Mouse (Mus musculus): Measurements from ENCODE around the gene Cpne2. TPM values are rescaled to one million over a fixed set of nuclear protein-coding genes. Genes with fewer than 3 reads are reported as not detected.
A peak's percentile ranks its signal among the peaks of the same experiment; 100 is the strongest.

Cpne2 gene
- 21.1 and 22.0 TPM in 2 replicates for polyA plus RNA-seq (2015; fragmentation: Nextera tagmentation; extraction: Ambion mirVana)

GRCm38 (mm10) chr8:94532873-94533671 is at the start of gene Cpne2:
TSS of gene Cpne2 (plus strand) at chr8:94532990.
- peak; percentile 76 for ATAC-seq (ENCODE audit: low read depth)

GRCm38 (mm10) chr8:94485288-94485687 is 47.5 kb upstream of the Cpne2 start:
- Histone ChIP-seq H3K27me3 (no peaks in the 10 kb centered on the region; the same call in 1 of the 2 replicates), H3K9ac (no peak overlapping the region), H3K4me3 (no peak overlapping the region), H3K36me3 (no peaks in the 10 kb centered on the region), H3K27ac (replicated peaks) (no peak overlapping the region), H3K4me2 (no peak overlapping the region), H3K4me1 (replicated peaks) (no peaks in the 10 kb centered on the region), H3K9me3 (no peaks in the 10 kb centered on the region)
- 82% methylated on average over 3 of the region's 3 CpGs for WGBS
- no peak for ATAC-seq (ENCODE audit: low read depth)

More at GRCm38 (mm10) chr8:94532873-94533671, at the start of gene Cpne2:
- Histone ChIP-seq H3K4me3 (peak within 1 kb of the TSS; percentile 61), H3K4me2 (peak within 1 kb of the TSS; percentile 84), H3K36me3 (no peaks in the 10 kb centered on the region), H3K27ac (replicated peaks) (peak within 1 kb of the TSS; percentile 65), H3K9ac (peak within 1 kb of the TSS; percentile 78), H3K9me3 (no peaks in the 10 kb centered on the region), H3K4me1 (replicated peaks) (peaks cover 53% of the 10 kb centered on the region), H3K27me3 (peaks cover 43% of the 10 kb centered on the region)
- under 1% methylated on average over 57 of the region's 81 CpGs for WGBS

GRCm38 (mm10) chr8:94485882-94486281 is 46.9 kb upstream of the Cpne2 start:
- no peaks in the 10 kb centered on the region for H3K36me3 ChIP-seq

GRCm38 (mm10) chr8:94488016-94488415 is 44.8 kb upstream of the Cpne2 start:
- H3K27me3 ChIP-seq = no peaks in the 10 kb centered on the region; the same call in 1 of the 2 replicates
- 70% methylated on average over 2 of the region's 2 CpGs for WGBS
- H3K4me2 ChIP-seq = no peak overlapping the region
- ATAC-seq (ENCODE audit: low read depth) = no peak
- no peak overlapping the region for H3K4me3 ChIP-seq
- H3K4me1 ChIP-seq (replicated peaks) = peaks cover 7% of the 10 kb centered on the region
- H3K27ac ChIP-seq (replicated peaks) = no peak overlapping the region
- no peaks in the 10 kb centered on the region for H3K36me3 ChIP-seq
- H3K9ac ChIP-seq = no peak overlapping the region
- H3K9me3 ChIP-seq = no peaks in the 10 kb centered on the region

More at GRCm38 (mm10) chr8:94485882-94486281, 46.9 kb upstream of the Cpne2 start:
- Histone ChIP-seq H3K27ac (replicated peaks) (no peak overlapping the region), H3K9ac (no peak overlapping the region), H3K9me3 (no peaks in the 10 kb centered on the region), H3K27me3 (no peaks in the 10 kb centered on the region; the same call in 1 of the 2 replicates), H3K4me1 (replicated peaks) (no peaks in the 10 kb centered on the region), H3K4me2 (no peak overlapping the region), H3K4me3 (no peak overlapping the region)
- ATAC-seq (ENCODE audit: low read depth) = no peak
- 24% methylated on average over 2 of the region's 2 CpGs for WGBS

GRCm38 (mm10) chr8:94489809-94490483 is 42.8 kb upstream of the Cpne2 start:
- H3K4me3 ChIP-seq = no peak overlapping the region
- no peak overlapping the region for H3K9ac ChIP-seq
- H3K27ac ChIP-seq (replicated peaks) = no peak overlapping the region
- H3K36me3 ChIP-seq = no peaks in the 10 kb centered on the region
- ATAC-seq (ENCODE audit: low read depth) = no peak
- H3K4me2 ChIP-seq = no peak overlapping the region
- 77% methylated on average over 4 of the region's 4 CpGs for WGBS
- no peaks in the 10 kb centered on the region for H3K9me3 ChIP-seq
- H3K4me1 ChIP-seq (replicated peaks) = peaks cover 7% of the 10 kb centered on the region
- no peaks in the 10 kb centered on the region; the same call in 1 of the 2 replicates for H3K27me3 ChIP-seq

- Histone ChIP-seq H3K27me3 (no peaks in the 10 kb centered on the region; the same call in 1 of the 2 replicates), H3K4me2 (peak overlapping the region; percentile 54), H3K9me3 (no peaks in the 10 kb centered on the region), H3K4me3 (peak overlapping the region; percentile 28), H3K4me1 (replicated peaks) (peaks cover 7% of the 10 kb centered on the region), H3K27ac (replicated peaks) (no peak overlapping the region), H3K36me3 (no peaks in the 10 kb centered on the region), H3K9ac (peak overlapping the region; percentile 53; the same call in 1 of the 2 replicates)
- 6% methylated on average over 15 of the region's 15 CpGs for WGBS
- peak; percentile 95 for ATAC-seq (ENCODE audit: low read depth)
Measured at GRCm38 (mm10) chr8:94492021-94492681, 40.6 kb upstream of the Cpne2 start.

GRCm38 (mm10) chr8:94493240-94493639 is 39.5 kb upstream of the Cpne2 start:
- Histone ChIP-seq H3K9ac (no peak overlapping the region), H3K9me3 (no peaks in the 10 kb centered on the region), H3K27me3 (no peaks in the 10 kb centered on the region; the same call in 1 of the 2 replicates), H3K36me3 (no peaks in the 10 kb centered on the region), H3K4me1 (replicated peaks) (peaks cover 7% of the 10 kb centered on the region), H3K4me3 (no peak overlapping the region), H3K4me2 (no peak overlapping the region), H3K27ac (replicated peaks) (no peak overlapping the region)
- 55% methylated on average over 1 of the region's 1 CpGs for WGBS
- no peak for ATAC-seq (ENCODE audit: low read depth)

- 64% methylated on average over 5 of the region's 5 CpGs for WGBS
- Histone ChIP-seq H3K9me3 (no peaks in the 10 kb centered on the region), H3K27me3 (no peaks in the 10 kb centered on the region), H3K4me2 (no peak overlapping the region), H3K27ac (replicated peaks) (no peak overlapping the region), H3K4me3 (no peak overlapping the region), H3K4me1 (replicated peaks) (no peaks in the 10 kb centered on the region), H3K36me3 (no peaks in the 10 kb centered on the region), H3K9ac (no peak overlapping the region)
- no peak for ATAC-seq (ENCODE audit: low read depth)
Measured at GRCm38 (mm10) chr8:94515430-94516208, 17.2 kb upstream of the Cpne2 start.

- 20% methylated on average over 1 of the region's 1 CpGs for WGBS
- no peaks in the 10 kb centered on the region for H3K27me3 ChIP-seq
- no peak for ATAC-seq (ENCODE audit: low read depth)
- no peak overlapping the region for H3K4me3 ChIP-seq
- no peak overlapping the region for H3K9ac ChIP-seq
- H3K36me3 ChIP-seq = no peaks in the 10 kb centered on the region
- no peaks in the 10 kb centered on the region for H3K9me3 ChIP-seq
- H3K27ac ChIP-seq (replicated peaks) = no peak overlapping the region
- no peak overlapping the region for H3K4me2 ChIP-seq
- no peaks in the 10 kb centered on the region for H3K4me1 ChIP-seq (replicated peaks)
Measured at GRCm38 (mm10) chr8:94516209-94516593, 16.6 kb upstream of the Cpne2 start.

GRCm38 (mm10) chr8:94516766-94517165 is 16.0 kb upstream of the Cpne2 start:
- WGBS = 62% methylated on average over 3 of the region's 3 CpGs
- H3K4me2 ChIP-seq = no peak overlapping the region

GRCm38 (mm10) chr8:94518331-94518730 is 14.5 kb upstream of the Cpne2 start:
- Histone ChIP-seq H3K4me1 (replicated peaks) (no peaks in the 10 kb centered on the region), H3K9ac (no peak overlapping the region), H3K9me3 (no peaks in the 10 kb centered on the region), H3K27me3 (no peaks in the 10 kb centered on the region), H3K27ac (replicated peaks) (no peak overlapping the region), H3K4me3 (no peak overlapping the region), H3K4me2 (no peak overlapping the region), H3K36me3 (no peaks in the 10 kb centered on the region)
- 83% methylated on average over 10 of the region's 10 CpGs for WGBS
- ATAC-seq (ENCODE audit: low read depth) = no peak

More at GRCm38 (mm10) chr8:94516766-94517165, 16.0 kb upstream of the Cpne2 start:
- H3K27me3 ChIP-seq = no peaks in the 10 kb centered on the region
- no peak overlapping the region for H3K27ac ChIP-seq (replicated peaks)
- no peak overlapping the region for H3K9ac ChIP-seq
- ATAC-seq (ENCODE audit: low read depth) = no peak
- no peaks in the 10 kb centered on the region for H3K4me1 ChIP-seq (replicated peaks)
- H3K36me3 ChIP-seq = no peaks in the 10 kb centered on the region
- no peaks in the 10 kb centered on the region for H3K9me3 ChIP-seq
- no peak overlapping the region for H3K4me3 ChIP-seq
